Mouse (Mus musculus): Measurements from ENCODE around the gene Togaram2. TPM values are rescaled to one million over a fixed set of nuclear protein-coding genes. Genes with fewer than 3 reads are reported as not detected.

The Togaram2 gene
- polyA plus RNA-seq, 1 experiment from 2014 or later: 0.24 TPM

DNA sequence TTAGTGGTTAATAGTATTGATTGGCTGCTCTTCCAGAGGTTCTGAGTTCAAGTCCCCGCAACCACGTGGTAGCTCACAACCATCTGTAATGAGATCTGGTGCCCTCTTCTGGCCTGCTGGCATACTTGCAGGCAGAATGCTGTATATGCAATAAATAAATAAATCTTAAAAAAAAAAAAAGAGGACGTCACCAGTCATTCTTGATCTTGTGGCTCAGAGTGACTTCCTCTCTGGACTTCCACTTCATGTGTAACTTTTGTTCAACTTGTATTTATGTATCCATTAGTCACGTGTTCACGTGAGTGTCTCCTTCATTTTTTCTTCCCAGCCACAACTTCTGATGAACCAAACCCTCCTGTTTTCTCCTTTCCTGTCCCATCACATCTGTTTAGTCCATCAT, 3.5 kb upstream of the Togaram2 start:
- no peaks in the 10 kb centered on the region for H3K4me1 ChIP-seq (replicated peaks; ENCODE audit: control insufficient read depth, insufficient read depth, low read length)
- ATAC-seq (replicated peaks; ENCODE audit: low FRiP score, low TSS enrichment, low read depth): no peak
- no peak overlapping the region for H3K9ac ChIP-seq (ENCODE audit: low read length)
- no peak overlapping the region for H3K4me3 ChIP-seq (ENCODE audit: low read depth, low read length)
- no peak overlapping the region for H3K4me2 ChIP-seq (ENCODE audit: low read length)
- 0 out of 2 replicates have a peak, but pooled peaks cover 3% of the 10 kb centered on the region for H3K9me3 ChIP-seq (ENCODE audit: control insufficient read depth, low read length)
- no peaks in the 10 kb centered on the region for H3K36me3 ChIP-seq (ENCODE audit: control insufficient read depth, insufficient read depth, low read length)
- H3K27me3 ChIP-seq (replicated peaks; ENCODE audit: control insufficient read depth, insufficient read depth, low read length): no peaks in the 10 kb centered on the region
- DNase-seq (ENCODE audit: low spot score): no peak
- no peak overlapping the region for H3K27ac ChIP-seq (ENCODE audit: low read depth)
- 80% methylated on average over 5 of the region's 5 CpGs for WGBS

GRCm38 (mm10) chr17:71671840-71672546, 1.1 kb upstream of the Togaram2 start:
- no peak overlapping the region for H3K4me3 ChIP-seq (ENCODE audit: low read depth, low read length)
- WGBS: 59% methylated on average over 17 of the region's 17 CpGs
- no peak overlapping the region for H3K27ac ChIP-seq (ENCODE audit: low read depth)
- H3K4me2 ChIP-seq (ENCODE audit: low read length): no peak overlapping the region
- no peak overlapping the region for H3K9ac ChIP-seq (ENCODE audit: low read length)
- 0 out of 2 replicates have a peak, but pooled peaks cover 3% of the 10 kb centered on the region for H3K9me3 ChIP-seq (ENCODE audit: control insufficient read depth, low read length)
- H3K27me3 ChIP-seq (replicated peaks; ENCODE audit: control insufficient read depth, insufficient read depth, low read length): no peaks in the 10 kb centered on the region
- no peaks in the 10 kb centered on the region for H3K36me3 ChIP-seq (ENCODE audit: control insufficient read depth, insufficient read depth, low read length)
- no peak for ATAC-seq (replicated peaks; ENCODE audit: low FRiP score, low TSS enrichment, low read depth)
- peak; percentile 68 for DNase-seq (ENCODE audit: low spot score)
- H3K4me1 ChIP-seq (replicated peaks; ENCODE audit: control insufficient read depth, insufficient read depth, low read length): no peaks in the 10 kb centered on the region

GRCm38 (mm10) chr17:71673936-71674335, 875 bp downstream of the Togaram2 start:
- H3K9me3 ChIP-seq (ENCODE audit: control insufficient read depth, low read length): no peaks in the 10 kb centered on the region
- no peak for DNase-seq (ENCODE audit: low spot score)
- ATAC-seq (replicated peaks; ENCODE audit: low FRiP score, low TSS enrichment, low read depth): no peak
- H3K36me3 ChIP-seq (ENCODE audit: control insufficient read depth, insufficient read depth, low read length): no peaks in the 10 kb centered on the region
- no peak overlapping the region for H3K27ac ChIP-seq (ENCODE audit: low read depth)
- no peaks in the 10 kb centered on the region for H3K27me3 ChIP-seq (replicated peaks; ENCODE audit: control insufficient read depth, insufficient read depth, low read length)
- no peak overlapping the region for H3K4me3 ChIP-seq (ENCODE audit: low read depth, low read length)
- H3K4me2 ChIP-seq (ENCODE audit: low read length): no peak overlapping the region
- no peak overlapping the region for H3K9ac ChIP-seq (ENCODE audit: low read length)
- WGBS: 55% methylated on average over 9 of the region's 9 CpGs
- no peaks in the 10 kb centered on the region for H3K4me1 ChIP-seq (replicated peaks; ENCODE audit: control insufficient read depth, insufficient read depth, low read length)

DNA sequence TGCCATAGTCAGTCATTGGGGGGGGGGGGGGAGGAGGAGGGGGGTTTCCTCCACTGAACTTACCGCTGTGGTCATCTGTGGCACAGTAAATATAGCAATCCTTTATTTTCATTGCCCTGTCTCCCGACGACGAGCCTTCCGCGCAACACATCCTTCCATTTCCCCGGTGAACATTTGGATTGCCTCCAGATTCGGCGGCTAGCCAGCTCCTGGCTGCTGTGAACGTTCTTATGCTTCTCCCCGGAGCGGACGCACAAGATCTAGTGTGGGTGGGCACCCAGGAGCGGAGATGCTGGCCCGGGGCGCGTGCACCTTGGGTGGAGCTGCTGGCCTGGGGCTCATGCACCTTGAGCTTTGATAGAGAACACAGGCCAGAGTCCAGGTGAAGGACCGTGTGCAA, 1.8 kb downstream of the Togaram2 start:
- Histone ChIP-seq H3K27me3 (replicated peaks; ENCODE audit: control insufficient read depth, insufficient read depth, low read length) (no peaks in the 10 kb centered on the region), H3K36me3 (ENCODE audit: control insufficient read depth, insufficient read depth, low read length) (no peaks in the 10 kb centered on the region), H3K9me3 (ENCODE audit: control insufficient read depth, low read length) (no peaks in the 10 kb centered on the region), H3K27ac (ENCODE audit: low read depth) (no peak overlapping the region), H3K9ac (ENCODE audit: low read length) (no peak overlapping the region), H3K4me3 (ENCODE audit: low read depth, low read length) (no peak overlapping the region), H3K4me2 (ENCODE audit: low read length) (no peak overlapping the region), H3K4me1 (replicated peaks; ENCODE audit: control insufficient read depth, insufficient read depth, low read length) (no peaks in the 10 kb centered on the region)
- no peak for DNase-seq (ENCODE audit: low spot score)
- WGBS: 78% methylated on average over 18 of the region's 18 CpGs
- no peak for ATAC-seq (replicated peaks; ENCODE audit: low FRiP score, low TSS enrichment, low read depth)

GRCm38 (mm10) chr17:71681666-71682065, 8.6 kb downstream of the Togaram2 start:
- Histone ChIP-seq H3K9ac (ENCODE audit: low read length) (no peak overlapping the region), H3K4me3 (ENCODE audit: low read depth, low read length) (no peak overlapping the region), H3K9me3 (ENCODE audit: control insufficient read depth, low read length) (no peaks in the 10 kb centered on the region), H3K4me1 (replicated peaks; ENCODE audit: control insufficient read depth, insufficient read depth, low read length) (no peaks in the 10 kb centered on the region), H3K4me2 (ENCODE audit: low read length) (no peak overlapping the region), H3K27ac (ENCODE audit: low read depth) (no peak overlapping the region), H3K27me3 (replicated peaks; ENCODE audit: control insufficient read depth, insufficient read depth, low read length) (no peaks in the 10 kb centered on the region), H3K36me3 (ENCODE audit: control insufficient read depth, insufficient read depth, low read length) (no peaks in the 10 kb centered on the region)
- DNase-seq (ENCODE audit: low spot score) (no peak), ATAC-seq (replicated peaks; ENCODE audit: low FRiP score, low TSS enrichment, low read depth) (no peak)
- 75% methylated on average over 14 of the region's 14 CpGs for WGBS

DNA sequence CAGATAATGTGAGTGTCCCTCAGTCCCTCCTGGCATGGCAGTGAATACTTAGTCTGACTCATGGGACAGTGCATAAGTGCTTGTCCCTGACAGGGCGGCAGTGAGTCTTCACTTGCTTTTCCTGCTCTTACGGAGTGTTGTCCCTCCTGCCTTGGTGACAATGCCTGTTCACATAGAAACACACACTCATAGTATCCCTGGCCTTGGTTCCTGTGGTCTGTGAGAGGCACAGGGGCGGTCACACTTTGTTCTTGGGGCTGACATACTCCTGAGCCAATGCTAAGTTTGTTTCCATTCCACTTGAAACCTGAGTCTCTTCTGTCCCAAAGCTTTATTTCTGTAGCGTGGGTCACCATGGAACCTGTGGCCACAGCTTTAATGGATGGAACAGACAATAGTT, 9.3 kb downstream of the Togaram2 start:
- Histone ChIP-seq H3K4me3 (ENCODE audit: low read depth, low read length) (no peak overlapping the region), H3K4me2 (ENCODE audit: low read length) (no peak overlapping the region), H3K27ac (ENCODE audit: low read depth) (no peak overlapping the region), H3K9ac (ENCODE audit: low read length) (no peak overlapping the region), H3K4me1 (replicated peaks; ENCODE audit: control insufficient read depth, insufficient read depth, low read length) (no peaks in the 10 kb centered on the region), H3K9me3 (ENCODE audit: control insufficient read depth, low read length) (no peaks in the 10 kb centered on the region), H3K36me3 (ENCODE audit: control insufficient read depth, insufficient read depth, low read length) (no peaks in the 10 kb centered on the region), H3K27me3 (replicated peaks; ENCODE audit: control insufficient read depth, insufficient read depth, low read length) (no peaks in the 10 kb centered on the region)
- no peak for DNase-seq (ENCODE audit: low spot score)
- ATAC-seq (replicated peaks; ENCODE audit: low FRiP score, low TSS enrichment, low read depth): no peak
- WGBS: 81% methylated on average over 4 of the region's 4 CpGs

GRCm38 (mm10) chr17:71683281-71683680, 10.2 kb downstream of the Togaram2 start:
- no peaks in the 10 kb centered on the region for H3K9me3 ChIP-seq (ENCODE audit: control insufficient read depth, low read length)
- ATAC-seq (replicated peaks; ENCODE audit: low FRiP score, low TSS enrichment, low read depth) (no peak), DNase-seq (ENCODE audit: low spot score) (no peak)
- H3K4me2 ChIP-seq (ENCODE audit: low read length): no peak overlapping the region
- no peaks in the 10 kb centered on the region for H3K27me3 ChIP-seq (replicated peaks; ENCODE audit: control insufficient read depth, insufficient read depth, low read length)
- WGBS: 87% methylated on average over 6 of the region's 6 CpGs
- no peaks in the 10 kb centered on the region for H3K4me1 ChIP-seq (replicated peaks; ENCODE audit: control insufficient read depth, insufficient read depth, low read length)
- no peak overlapping the region for H3K9ac ChIP-seq (ENCODE audit: low read length)
- no peak overlapping the region for H3K4me3 ChIP-seq (ENCODE audit: low read depth, low read length)
- no peak overlapping the region for H3K27ac ChIP-seq (ENCODE audit: low read depth)
- no peaks in the 10 kb centered on the region for H3K36me3 ChIP-seq (ENCODE audit: control insufficient read depth, insufficient read depth, low read length)

DNA sequence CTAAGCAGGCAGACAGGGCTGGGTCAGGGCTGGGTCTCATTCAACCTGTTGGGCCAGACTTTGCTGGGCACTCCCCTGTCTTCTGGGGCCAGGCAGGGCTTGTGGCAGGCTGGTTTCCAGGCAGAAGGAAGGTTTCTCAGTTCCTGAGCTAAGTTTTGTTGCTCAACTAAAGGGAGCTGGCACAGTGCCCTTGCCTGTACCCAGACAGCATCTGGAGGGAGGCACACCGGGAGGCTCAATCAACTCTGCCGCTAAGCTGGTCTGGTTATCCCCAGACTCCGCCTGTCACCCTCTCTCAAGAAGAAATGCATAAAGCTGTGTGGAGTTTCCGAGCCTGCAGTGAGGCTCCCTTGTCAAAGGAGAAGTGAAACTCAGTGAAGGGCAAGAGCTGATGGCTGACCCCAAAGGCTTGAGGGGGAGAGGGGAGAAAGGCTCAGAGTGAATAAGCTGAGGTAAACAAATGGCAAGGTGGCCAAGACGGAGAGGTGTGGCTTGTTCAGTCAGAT, 11.1 kb downstream of the Togaram2 start:
- ATAC-seq (replicated peaks; ENCODE audit: low FRiP score, low TSS enrichment, low read depth) (no peak), DNase-seq (ENCODE audit: low spot score) (no peak)
- Histone ChIP-seq H3K27me3 (replicated peaks; ENCODE audit: control insufficient read depth, insufficient read depth, low read length) (no peaks in the 10 kb centered on the region), H3K4me2 (ENCODE audit: low read length) (no peak overlapping the region), H3K4me1 (replicated peaks; ENCODE audit: control insufficient read depth, insufficient read depth, low read length) (no peaks in the 10 kb centered on the region), H3K4me3 (ENCODE audit: low read depth, low read length) (no peak overlapping the region), H3K36me3 (ENCODE audit: control insufficient read depth, insufficient read depth, low read length) (no peaks in the 10 kb centered on the region), H3K9ac (ENCODE audit: low read length) (no peak overlapping the region), H3K27ac (ENCODE audit: low read depth) (no peak overlapping the region), H3K9me3 (ENCODE audit: control insufficient read depth, low read length) (no peaks in the 10 kb centered on the region)
- WGBS: 48% methylated on average over 5 of the region's 5 CpGs

DNA sequence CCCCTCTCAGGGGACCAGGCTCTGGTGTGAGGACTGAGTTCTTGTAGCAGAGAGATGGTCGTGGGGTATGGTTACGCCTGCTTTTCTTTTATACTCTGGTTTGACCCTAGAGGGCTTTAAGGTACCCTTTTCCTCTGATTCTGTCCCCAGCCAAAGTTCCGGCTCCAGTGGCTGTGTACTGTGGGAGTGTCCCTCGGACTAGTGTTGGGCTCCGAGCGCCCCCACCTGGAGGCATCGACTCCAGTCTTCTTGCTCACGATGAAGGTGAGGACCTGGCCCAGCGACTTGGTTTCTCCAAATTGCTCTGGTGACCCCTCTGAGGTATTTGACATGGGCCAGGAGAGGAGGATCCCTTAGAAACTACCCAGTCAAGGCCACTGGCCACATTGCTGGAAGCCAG, 14.4 kb downstream of the Togaram2 start:
- no peaks in the 10 kb centered on the region for H3K9me3 ChIP-seq (ENCODE audit: control insufficient read depth, low read length)
- DNase-seq (ENCODE audit: low spot score) (no peak), ATAC-seq (replicated peaks; ENCODE audit: low FRiP score, low TSS enrichment, low read depth) (no peak)
- H3K4me1 ChIP-seq (replicated peaks; ENCODE audit: control insufficient read depth, insufficient read depth, low read length): no peaks in the 10 kb centered on the region
- no peak overlapping the region for H3K27ac ChIP-seq (ENCODE audit: low read depth)
- H3K9ac ChIP-seq (ENCODE audit: low read length): no peak overlapping the region
- no peak overlapping the region for H3K4me2 ChIP-seq (ENCODE audit: low read length)
- 71% methylated on average over 9 of the region's 9 CpGs for WGBS
- no peak overlapping the region for H3K4me3 ChIP-seq (ENCODE audit: low read depth, low read length)
- H3K27me3 ChIP-seq (replicated peaks; ENCODE audit: control insufficient read depth, insufficient read depth, low read length): no peaks in the 10 kb centered on the region
- no peaks in the 10 kb centered on the region for H3K36me3 ChIP-seq (ENCODE audit: control insufficient read depth, insufficient read depth, low read length)
